Mouse (Mus musculus) intestine, embryonic 14.5 days (tissue): ENCODE measurements at regions not wholly inside any gene's neighbourhood (a gene's known extent, or its start where the extent isn't known, plus 50 kb on each side); places are given as distances from the start of the nearest gene placed in this dataset.

Source experiments
- ATAC-seq: fragments of 200-750 bp; cut with Nextera tagmentation; replicated peaks from 2 replicates; pipeline ENCODE4 v1.8.0; 2017; ENCODE audit warnings: low read depth, moderate number of reproducible peaks, moderate TSS enrichment, moderate library complexity; ENCODE audit not compliant: low FRiP score, low TSS enrichment
- DNase-seq: peaks from one replicate; pipeline ENCODE4 v3.0.0-alpha.2; 2018; ENCODE audit warnings: low spot score
- H3K27ac ChIP-seq: fragments of 300-500 bp; sonication (generic); 2 replicates; pipeline ENCODE4 v1.5.1; 2014; ENCODE audit warnings: low read depth, mild to moderate bottlenecking, control low read depth
- H3K27me3 ChIP-seq: fragments of 300-500 bp; sonication (generic); replicated peaks from 2 replicates; pipeline ENCODE4 v1.6.1; 2014; ENCODE audit warnings: low read length, control low read depth; ENCODE audit not compliant: control insufficient read depth, insufficient read depth
- H3K36me3 ChIP-seq: fragments of 300-500 bp; sonication (generic); 2 replicates; pipeline ENCODE4 v1.6.1; 2014; ENCODE audit warnings: low read length, control low read depth; ENCODE audit not compliant: control insufficient read depth, insufficient read depth
- H3K4me1 ChIP-seq: fragments of 300-500 bp; sonication (generic); replicated peaks from 2 replicates; pipeline ENCODE4 v1.6.1; 2014; ENCODE audit warnings: low read length, control low read depth, mixed read lengths; ENCODE audit not compliant: control insufficient read depth, insufficient read depth
- H3K4me2 ChIP-seq: fragments of 300-500 bp; sonication (generic); 2 replicates; pipeline ENCODE4 v1.6.1; 2014; ENCODE audit warnings: low read length
- H3K4me3 ChIP-seq: fragments of 300-500 bp; sonication (generic); 2 replicates; pipeline ENCODE4 v1.5.1; 2014; ENCODE audit warnings: low read depth, low read length, control low read depth, mixed read lengths
- H3K9ac ChIP-seq: fragments of 300-500 bp; sonication (generic); 2 replicates; pipeline ENCODE4 v1.6.1; 2014; ENCODE audit warnings: mild to moderate bottlenecking, low read length
- H3K9me3 ChIP-seq: fragments of 300-500 bp; sonication (generic); 2 replicates; pipeline ENCODE4 v1.6.1; 2016; ENCODE audit warnings: low read length, control low read depth; ENCODE audit not compliant: control insufficient read depth
- WGBS: fragments of 180-500 bp; shearing (Covaris S2); extraction: QIAGEN DNeasy Blood & Tissue Kit; methylation state at CpG from one replicate; pipeline ENCODE4 v1.1.7; 2014; 5-methylcytosine and 5-hydroxymethylcytosine counted together

DNA sequence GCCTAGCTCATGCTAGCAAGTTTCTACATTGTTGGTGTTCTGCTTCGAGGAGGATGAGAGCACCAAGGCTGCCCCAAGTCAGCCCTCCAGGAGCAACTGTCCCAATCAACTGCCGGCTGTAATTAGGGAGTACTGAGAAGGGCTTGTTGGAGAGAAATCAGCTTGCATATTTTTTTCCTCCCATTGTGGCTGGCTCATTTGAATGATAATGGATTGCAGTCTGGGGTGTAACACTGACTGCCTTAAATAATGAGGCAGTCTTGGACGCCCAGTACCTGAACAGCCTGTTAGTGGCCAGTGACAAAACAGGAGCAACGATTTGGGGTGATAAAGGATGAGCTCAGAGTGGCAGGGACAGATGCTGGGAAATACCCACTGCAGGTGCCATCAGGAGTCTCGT is 382.8 kb upstream of the Smim15 start:
- Histone ChIP-seq H3K36me3 (no peaks in the 10 kb centered on the region), H3K9me3 (no peaks in the 10 kb centered on the region), H3K27me3 (no peaks in the 10 kb centered on the region), H3K4me3 (no peak overlapping the region), H3K9ac (no peak overlapping the region), H3K4me1 (peaks cover 6% of the 10 kb centered on the region), H3K27ac (no peak overlapping the region), H3K4me2 (no peak overlapping the region)
- DNase-seq (no peak), ATAC-seq (no peak)
- WGBS: 38% methylated on average over 5 of the region's 5 CpGs

DNA sequence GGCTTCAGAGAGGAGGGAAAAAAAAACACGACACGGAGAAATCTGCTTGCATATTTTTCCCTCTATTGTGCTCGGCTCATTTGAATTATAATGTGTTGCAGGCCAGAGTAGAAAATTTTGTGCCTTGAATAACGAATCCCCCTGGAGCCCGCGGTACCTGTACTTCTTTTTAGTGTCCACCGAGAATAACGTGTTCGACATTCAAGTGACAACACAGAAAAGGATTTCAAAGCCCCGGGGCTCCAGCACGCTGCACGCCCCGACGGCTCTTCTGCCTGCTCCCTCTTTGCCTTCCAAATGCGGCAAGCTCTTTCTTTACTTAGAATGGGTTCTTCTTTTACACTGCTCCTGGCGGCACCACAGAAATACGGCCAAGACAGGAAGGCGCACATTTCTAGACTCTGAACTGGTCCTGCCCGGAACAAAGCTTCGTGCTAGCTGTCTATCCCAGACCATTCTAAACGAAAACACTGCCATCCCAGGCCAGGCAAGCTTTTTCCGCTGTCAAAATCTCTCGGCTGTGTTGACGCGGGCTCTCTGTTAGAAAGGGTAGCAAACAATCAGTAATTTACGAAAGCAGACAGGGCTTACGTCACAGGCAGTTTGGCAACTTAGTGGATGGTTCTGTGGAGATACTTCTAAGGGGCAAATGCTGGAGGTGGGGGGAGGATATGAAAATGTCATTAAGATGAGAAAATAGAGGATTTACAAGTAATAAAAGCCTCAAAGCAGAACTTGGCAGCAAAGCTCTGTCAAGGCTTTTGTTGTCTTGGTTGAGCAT is 398.2 kb upstream of the Smim15 start:
- no peak for ATAC-seq

DNA sequence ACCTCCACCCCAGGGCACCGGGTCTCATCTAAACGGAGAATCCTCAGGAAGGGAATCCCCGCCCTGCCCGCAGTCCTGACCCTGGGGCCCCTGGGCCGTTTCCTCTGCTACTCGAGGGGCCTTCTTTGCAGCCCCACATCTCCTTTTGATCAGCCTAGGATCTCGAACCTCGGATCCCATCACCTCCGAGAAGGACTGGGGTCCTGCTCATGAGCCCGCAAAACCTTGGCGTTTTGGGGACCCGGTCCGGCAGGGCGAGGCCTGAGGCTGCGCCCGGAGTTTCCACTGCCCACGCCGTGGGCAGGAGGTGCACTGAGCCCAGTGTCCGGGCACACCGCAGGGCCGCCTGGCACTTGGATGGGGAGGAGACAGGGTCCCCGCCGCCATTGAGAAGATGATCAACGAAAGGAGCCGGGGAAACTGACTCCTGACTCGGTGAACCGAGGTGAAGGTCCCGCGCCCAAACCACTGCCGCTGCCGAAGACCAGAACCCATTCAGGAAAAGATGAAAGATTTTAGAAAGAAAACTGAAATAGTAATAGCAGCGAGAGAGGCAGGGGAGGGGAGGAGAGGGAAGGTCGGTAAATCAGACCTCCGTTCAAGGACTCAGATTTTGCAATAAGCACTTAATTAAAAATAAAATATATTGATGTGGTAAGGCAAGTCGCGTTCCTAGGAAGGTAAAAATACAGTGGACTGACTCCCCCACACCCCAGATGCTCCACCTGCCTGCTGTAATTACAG is 399.0 kb upstream of the Smim15 start:
- Histone ChIP-seq H3K36me3 (no peaks in the 10 kb centered on the region), H3K4me3 (peak overlapping the region; percentile 27), H3K9me3 (no peaks in the 10 kb centered on the region), H3K27ac (no peak overlapping the region), H3K27me3 (peaks cover 39% of the 10 kb centered on the region), H3K4me1 (peaks cover 11% of the 10 kb centered on the region), H3K9ac (peak overlapping the region; percentile 34), H3K4me2 (peak overlapping the region; percentile 56)
- DNase-seq: peak; percentile 64
- 5% methylated on average over 36 of the region's 36 CpGs for WGBS
- ATAC-seq: no peak

More for the DNA sequence above, 398.2 kb upstream of the Smim15 start:
- Histone ChIP-seq H3K9me3 (no peaks in the 10 kb centered on the region), H3K4me3 (peak overlapping the region; percentile 27), H3K9ac (0 out of 2 replicates have a peak overlapping the region, but pooled peaks have one; percentile 13), H3K36me3 (no peaks in the 10 kb centered on the region), H3K4me2 (peak overlapping the region; percentile 56), H3K27me3 (peaks cover 39% of the 10 kb centered on the region), H3K27ac (no peak overlapping the region), H3K4me1 (peaks cover 11% of the 10 kb centered on the region)
- DNase-seq: peak; percentile 80
- WGBS: 4% methylated on average over 27 of the region's 27 CpGs

DNA sequence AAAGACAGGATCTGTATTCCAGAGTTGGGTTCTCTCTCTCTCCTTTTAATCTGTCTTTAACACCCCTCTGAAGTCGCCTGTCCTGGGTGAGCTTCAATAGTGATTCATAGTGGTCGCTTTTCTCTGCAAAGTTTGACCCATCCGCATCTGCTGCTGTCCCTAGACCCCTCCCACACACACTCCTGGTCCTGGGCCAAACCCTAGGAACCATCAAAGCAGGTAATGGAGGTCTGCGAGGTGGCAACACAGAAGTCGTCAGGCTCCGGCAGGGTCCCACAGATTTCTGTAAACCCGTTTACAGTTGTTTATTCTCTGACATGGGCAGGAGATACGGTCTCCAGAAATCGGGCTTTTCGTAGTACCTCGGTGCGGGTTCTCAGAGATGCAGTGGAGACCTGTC is 399.5 kb upstream of the Smim15 start:
- WGBS: 32% methylated on average over 12 of the region's 12 CpGs
- ATAC-seq (no peak), DNase-seq (peak; percentile 68)
- H3K4me2 ChIP-seq: peak overlapping the region; percentile 56
- H3K9me3 ChIP-seq: no peaks in the 10 kb centered on the region
- H3K27ac ChIP-seq: no peak overlapping the region
- peaks cover 39% of the 10 kb centered on the region for H3K27me3 ChIP-seq
- peaks cover 11% of the 10 kb centered on the region for H3K4me1 ChIP-seq
- H3K9ac ChIP-seq: no peak overlapping the region
- H3K4me3 ChIP-seq: peak overlapping the region; percentile 27; the same call in 1 of the 2 replicates
- no peaks in the 10 kb centered on the region for H3K36me3 ChIP-seq

DNA sequence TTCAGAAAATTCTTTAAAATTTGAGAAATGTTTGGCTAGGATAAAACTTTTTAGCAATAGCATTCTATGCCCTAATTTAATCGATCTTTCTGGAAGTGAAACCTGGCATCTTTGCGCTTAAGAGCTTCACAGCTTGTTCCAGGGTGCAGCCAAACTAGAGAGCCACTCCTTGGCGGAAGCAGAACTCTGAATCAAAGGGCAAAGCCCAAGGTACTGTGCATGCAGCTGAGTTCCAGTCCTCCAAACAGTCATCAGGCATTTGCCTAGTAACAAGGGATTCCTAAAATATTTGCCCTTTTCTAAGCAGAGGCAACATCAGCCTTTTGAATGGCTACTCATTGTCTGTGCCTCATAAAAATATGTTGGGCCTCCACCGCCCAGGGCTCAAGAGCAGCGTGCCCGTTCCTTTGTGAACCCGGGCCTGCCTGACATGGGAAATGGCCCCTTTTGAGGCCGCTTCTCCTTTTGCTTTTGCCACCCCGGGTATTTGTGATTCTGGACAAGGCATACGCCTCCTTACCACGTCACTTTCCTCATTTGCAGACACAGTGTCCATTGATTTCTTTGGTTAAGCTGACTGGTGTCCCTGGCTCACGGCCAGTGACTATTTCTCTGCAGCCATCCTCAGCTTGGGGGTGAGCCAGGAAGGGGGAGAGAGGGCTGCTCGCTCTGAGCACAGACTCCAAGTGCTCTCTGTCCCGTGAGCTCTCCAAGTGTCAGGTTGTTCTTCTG is 402.2 kb upstream of the Smim15 start:
- 74% methylated on average over 14 of the region's 14 CpGs for WGBS
- no peak; the same call in 1 of the 2 replicates for ATAC-seq
- Histone ChIP-seq H3K27me3 (peaks cover 30% of the 10 kb centered on the region), H3K4me2 (no peak overlapping the region), H3K4me3 (no peak overlapping the region), H3K36me3 (no peaks in the 10 kb centered on the region), H3K9ac (no peak overlapping the region), H3K9me3 (no peaks in the 10 kb centered on the region), H3K4me1 (peaks cover 11% of the 10 kb centered on the region), H3K27ac (no peak overlapping the region)
- DNase-seq: no peak

DNA sequence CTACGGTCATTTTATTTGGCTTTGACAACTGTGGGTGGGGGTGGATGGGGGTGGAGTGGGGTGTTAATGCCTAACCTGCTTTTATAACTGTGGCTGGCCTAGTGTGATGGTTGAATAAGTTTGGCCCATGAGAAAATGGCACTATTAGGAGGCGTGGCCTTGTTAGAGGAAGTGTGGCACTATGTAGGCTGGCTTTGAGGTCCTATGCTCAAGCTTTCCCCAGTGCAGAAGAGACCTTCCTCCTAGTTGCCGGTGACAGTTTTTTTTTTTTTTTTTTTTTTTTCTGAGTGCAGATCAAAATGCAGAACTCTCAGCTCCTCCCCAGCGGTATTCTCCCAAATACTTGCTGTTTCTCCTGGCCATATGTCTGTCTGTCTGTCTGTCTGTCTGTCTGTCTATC is 404.6 kb upstream of the Smim15 start:
- H3K4me3 ChIP-seq: no peak overlapping the region
- no peak overlapping the region for H3K9ac ChIP-seq
- no peak overlapping the region for H3K27ac ChIP-seq
- WGBS: 79% methylated on average over 4 of the region's 4 CpGs
- no peaks in the 10 kb centered on the region for H3K9me3 ChIP-seq
- peaks cover 7% of the 10 kb centered on the region for H3K27me3 ChIP-seq
- no peak for ATAC-seq
- H3K36me3 ChIP-seq: no peaks in the 10 kb centered on the region
- H3K4me2 ChIP-seq: no peak overlapping the region
- no peak for DNase-seq
- H3K4me1 ChIP-seq: peaks cover 4% of the 10 kb centered on the region; the same call in 1 of the 2 replicates

DNA sequence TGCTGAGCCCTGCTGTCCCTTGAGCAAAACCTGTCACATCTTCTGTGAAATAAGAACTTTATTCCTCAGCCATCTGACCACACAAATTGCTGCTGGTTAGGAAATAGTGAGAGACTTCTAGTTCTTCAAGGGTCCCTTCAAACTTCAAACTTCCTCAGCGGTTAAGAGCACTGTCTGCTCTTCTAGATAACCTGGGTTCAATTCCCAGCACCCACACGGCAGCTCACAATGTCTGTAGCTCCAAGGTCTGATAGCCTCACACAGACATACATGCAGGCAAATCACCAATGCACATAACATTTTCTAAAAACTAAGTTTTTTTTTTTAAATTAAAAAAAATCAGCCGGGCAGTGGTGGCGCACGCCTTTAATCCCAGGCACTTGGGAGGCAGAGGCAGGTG is 407.0 kb upstream of the Smim15 start:
- no peak for ATAC-seq
- no peak overlapping the region for H3K27ac ChIP-seq
- no peaks in the 10 kb centered on the region for H3K36me3 ChIP-seq
- no peaks in the 10 kb centered on the region for H3K9me3 ChIP-seq
- H3K4me2 ChIP-seq: no peak overlapping the region
- H3K9ac ChIP-seq: no peak overlapping the region
- no peak for DNase-seq
- no peaks in the 10 kb centered on the region for H3K27me3 ChIP-seq
- WGBS: 94% methylated on average over 5 of the region's 5 CpGs
- H3K4me1 ChIP-seq: no peaks in the 10 kb centered on the region
- H3K4me3 ChIP-seq: no peak overlapping the region

DNA sequence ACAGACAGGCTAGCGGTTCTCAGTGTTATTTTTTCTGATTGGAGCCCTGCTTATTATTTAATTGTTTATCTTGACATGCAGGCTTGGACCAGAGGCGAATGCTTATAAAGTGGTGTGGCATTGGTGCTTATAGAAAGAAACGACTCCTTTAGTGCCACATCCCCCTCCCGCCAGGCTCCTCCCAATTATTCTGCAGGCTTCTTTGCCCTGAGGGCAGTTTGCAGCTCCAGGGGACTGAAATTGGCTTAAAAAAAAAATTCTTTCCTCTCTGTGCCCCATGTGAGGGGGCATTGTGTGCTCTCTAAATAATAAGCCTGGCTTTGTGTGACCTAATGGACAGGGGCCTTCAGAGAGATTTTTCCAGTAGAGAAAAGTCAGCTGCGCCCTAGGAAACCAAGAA is 409.1 kb upstream of the Smim15 start:
- ATAC-seq: no peak
- Histone ChIP-seq H3K9ac (no peak overlapping the region), H3K36me3 (no peaks in the 10 kb centered on the region), H3K9me3 (no peaks in the 10 kb centered on the region), H3K4me3 (no peak overlapping the region), H3K27ac (no peak overlapping the region), H3K4me2 (no peak overlapping the region), H3K4me1 (no peaks in the 10 kb centered on the region), H3K27me3 (no peaks in the 10 kb centered on the region)
- WGBS: 72% methylated on average over 5 of the region's 5 CpGs
- no peak for DNase-seq
